In the genomic region with DNA sequence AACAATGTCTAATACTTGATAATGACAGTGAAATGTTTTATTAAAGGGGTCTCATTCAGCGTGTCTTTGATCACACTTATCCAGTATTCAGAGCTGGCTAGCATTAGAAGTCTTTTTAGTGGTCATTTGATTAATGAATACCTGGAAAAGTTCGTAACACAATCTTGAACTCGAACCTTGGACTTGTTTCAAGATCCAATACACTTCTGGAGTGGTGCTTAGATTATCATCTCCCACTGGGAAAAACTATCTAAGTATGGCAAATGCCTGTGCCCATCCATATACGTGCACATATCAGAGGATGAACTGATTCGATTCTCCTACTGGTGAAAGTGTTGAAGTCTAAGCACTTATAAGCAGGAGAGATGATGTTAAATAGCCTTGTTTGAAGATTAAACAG, we compare ENCODE assay signal across 8 mouse cellular contexts. TPM values are rescaled to one million over a fixed set of nuclear protein-coding genes. Genes with fewer than 3 reads are reported as not detected.
A peak's percentile ranks its signal among the peaks of the same experiment; 100 is the strongest.
DNase-seq lines count a peak whose midpoint lies in the region; ATAC-seq and TF ChIP-seq lines count a peak whose summit lies in the region.

No protein-coding gene starts in this region.

- peak overlapping the region; percentile 90 for H3K4me3 ChIP-seq in cerebellum, adult 2 months (replicated peaks; ENCODE audit: insufficient read depth, low read depth, low read length)
- peak overlapping the region; percentile 90 for H3K4me3 ChIP-seq in lung, embryonic 16.5 days (ENCODE audit: low read length)
- peak overlapping the region; percentile 83 for H3K4me3 ChIP-seq in limb, embryonic 15.5 days
- peak overlapping the region; percentile 87 for H3K4me3 ChIP-seq in stomach, embryonic 16.5 days (replicated peaks; ENCODE audit: low read length)

- intact Hi-C loops in left cerebral cortex, postnatal 14 days (cut with DNase I), result loop anchor here (5.0 kb wide), 2 partner anchors 76 to 106 kb away; a partner anchor contains a TSS

- H3K27ac ChIP-seq in cerebellum, adult 2 months (ENCODE audit: insufficient read depth, low read length), result no peak overlapping the region; the same call in 1 of the 2 replicates
- H3K27ac ChIP-seq in lung, embryonic 16.5 days (ENCODE audit: low read length), result no peak overlapping the region
- peak overlapping the region; percentile 95; the same call in 1 of the 2 replicates for H3K27ac ChIP-seq in limb, embryonic 15.5 days
- 0 out of 2 replicates have a peak overlapping the region, but pooled peaks have one; percentile 93 for H3K27ac ChIP-seq in stomach, embryonic 16.5 days (ENCODE audit: low read length)

- no peak for TF ChIP-seq CTCF in cerebellum, adult 2 months (IDR thresholded peaks at IDR 0.05; ENCODE audit: borderline replicate concordance, insufficient read depth, low read depth, low read length)

- no peak for ATAC-seq in lung, embryonic 16.5 days (ENCODE audit: low read depth)
- ATAC-seq in limb, embryonic 15.5 days (ENCODE audit: insufficient number of reproducible peaks, low FRiP score, low TSS enrichment, low read depth), result no peak
- no peak for ATAC-seq in stomach, embryonic 16.5 days (ENCODE audit: insufficient read depth, low FRiP score)

- H3K27me3 ChIP-seq in cerebellum, adult 2 months (ENCODE audit: control insufficient read depth, insufficient read depth, low read length), result no peaks in the 10 kb centered on the region
- H3K27me3 ChIP-seq in lung, embryonic 16.5 days (ENCODE audit: control insufficient read depth, insufficient read depth, low read depth, low read length), result no peaks in the 10 kb centered on the region
- H3K27me3 ChIP-seq in limb, embryonic 15.5 days, result no peaks in the 10 kb centered on the region
- no peaks in the 10 kb centered on the region for H3K27me3 ChIP-seq in stomach, embryonic 16.5 days (ENCODE audit: control insufficient read depth, insufficient read depth, low read length)

- H3K9ac ChIP-seq in lung, embryonic 16.5 days (ENCODE audit: low read length), result peak overlapping the region; percentile 88
- H3K9ac ChIP-seq in limb, embryonic 15.5 days, result no peak overlapping the region
- H3K9ac ChIP-seq in stomach, embryonic 16.5 days (ENCODE audit: low read length), result peak overlapping the region; percentile 85

- H3K9me3 ChIP-seq in lung, embryonic 16.5 days (ENCODE audit: control insufficient read depth, low read length), result no peaks in the 10 kb centered on the region
- H3K9me3 ChIP-seq in limb, embryonic 15.5 days, result no peaks in the 10 kb centered on the region
- no peaks in the 10 kb centered on the region for H3K9me3 ChIP-seq in stomach, embryonic 16.5 days (replicated peaks; ENCODE audit: control insufficient read depth, low read length)

- DNase-seq in cerebellum, adult 2 months, result peak in 1 of 2 experiments; percentile 14
- no peak for DNase-seq in cerebellum, adult 11 months
- DNase-seq in lung, adult 18-20 months, result no peak
- no peak for DNase-seq in left cerebral cortex, adult 8-10 months (ENCODE audit: low spot score in 2 of 2)
- DNase-seq in left cerebral cortex, postnatal 14 days (ENCODE audit: low spot score in 2 of 2), result no peak

- 58% methylated on average over 5 of the region's 5 CpGs for WGBS in cerebellum, adult 2 months
- 54% methylated on average over 5 of the region's 5 CpGs for WGBS in lung, embryonic 16.5 days
- 76% methylated on average over 5 of the region's 5 CpGs for WGBS in limb, embryonic 15.5 days
- 64% methylated on average over 5 of the region's 5 CpGs for whole genome bisulfite sequencing in stomach, embryonic 16.5 days

- peaks cover 5% of the 10 kb centered on the region; the same call in 1 of the 2 replicates for H3K4me1 ChIP-seq in cerebellum, adult 2 months (ENCODE audit: control insufficient read depth, insufficient read depth, low read length)
- H3K4me1 ChIP-seq in lung, embryonic 16.5 days (replicated peaks; ENCODE audit: control insufficient read depth, insufficient read depth, low read length), result peaks cover 15% of the 10 kb centered on the region
- peaks cover 17% of the 10 kb centered on the region for H3K4me1 ChIP-seq in limb, embryonic 15.5 days
- H3K4me1 ChIP-seq in stomach, embryonic 16.5 days (ENCODE audit: control insufficient read depth, insufficient read depth, low read length), result peaks cover 13% of the 10 kb centered on the region

- peak overlapping the region; percentile 86 for H3K4me2 ChIP-seq in lung, embryonic 16.5 days (ENCODE audit: low read depth, low read length)
- H3K4me2 ChIP-seq in limb, embryonic 15.5 days, result peak overlapping the region; percentile 56
- H3K4me2 ChIP-seq in stomach, embryonic 16.5 days (ENCODE audit: low read depth, low read length), result peak overlapping the region; percentile 81

- no peaks in the 10 kb centered on the region for H3K36me3 ChIP-seq in lung, embryonic 16.5 days (ENCODE audit: control insufficient read depth, insufficient read depth, low read length)
- H3K36me3 ChIP-seq in limb, embryonic 15.5 days, result no peaks in the 10 kb centered on the region
- H3K36me3 ChIP-seq in stomach, embryonic 16.5 days (ENCODE audit: control insufficient read depth, insufficient read depth, low read length), result no peaks in the 10 kb centered on the region

- TF ChIP-seq POLR2A in cerebellum, adult 2 months (IDR thresholded peaks at IDR 0.05; ENCODE audit: borderline replicate concordance, insufficient read depth, low read length), result no peak

RNA-seq across cellular contexts. Expression of a gene that starts 1.4 kb away (rescaled TPM):
- polyA plus RNA-seq in cerebellum, adult 2 months (2012; rRNA removed), result 8.0 and 9.0 TPM in 2 replicates
- 29.8 and 31.3 TPM in 2 replicates for polyA plus RNA-seq in lung, embryonic 16.5 days (2015; fragmentation: Nextera tagmentation; extraction: Ambion mirVana)
- 33.9 and 36.1 TPM in 2 replicates for polyA plus RNA-seq in limb, embryonic 15.5 days (2015; fragmentation: Nextera tagmentation; extraction: Ambion mirVana)
- 28.0 and 33.2 TPM in 2 replicates for polyA plus RNA-seq in stomach, embryonic 16.5 days (2015; fragmentation: Nextera tagmentation; extraction: Ambion mirVana)
- total RNA-seq in left cerebral cortex, adult 8-10 months (2022), result 10 to 100 TPM; 23.0 to 30.8 (median 28.4) TPM
- total RNA-seq in left cerebral cortex, postnatal 14 days (2021), result 10 to 100 TPM; 18.8 to 24.4 TPM

RNA-seq across cellular contexts. Expression of a gene that starts 1.7 kb away (rescaled TPM):
- polyA plus RNA-seq in cerebellum, adult 2 months (2012; rRNA removed), result 9.3 TPM in 2 replicates
- 5.1 and 5.2 TPM in 2 replicates for polyA plus RNA-seq in lung, embryonic 16.5 days (2015; fragmentation: Nextera tagmentation; extraction: Ambion mirVana)
- polyA plus RNA-seq in limb, embryonic 15.5 days (2015; fragmentation: Nextera tagmentation; extraction: Ambion mirVana), result 4.9 and 5.0 TPM in 2 replicates
- 6.0 and 8.5 TPM in 2 replicates for polyA plus RNA-seq in stomach, embryonic 16.5 days (2015; fragmentation: Nextera tagmentation; extraction: Ambion mirVana)
- total RNA-seq in left cerebral cortex, adult 8-10 months (2022), result 1 to 10 TPM; 5.7 to 7.7 (median 6.7) TPM
- 1 to 10 TPM; 6.3 to 7.4 TPM for total RNA-seq in left cerebral cortex, postnatal 14 days (2021)

Comparison
In these comparisons a context has a peak if more than half of its experiments do, and no peak if none do; other contexts are left out.
1. H3K27ac ChIP-seq: peak in limb, embryonic 15.5 days (single experiment) and stomach, embryonic 16.5 days (single experiment); none in cerebellum, adult 2 months (single experiment) and lung, embryonic 16.5 days (single experiment).
2. Peak in every context shown above with its lines, with median percentiles within 50 percentile points of each other: H3K4me3 ChIP-seq and H3K4me2 ChIP-seq.